Mouse (Mus musculus): Measurements from ENCODE around the gene Lhfpl3.

GRCm38 (mm10) chr5:22829822-22830450, 84.1 kb downstream of the Lhfpl3 start:
- TF ChIP-seq POLR2A (IDR thresholded peaks at IDR 0.05; ENCODE audit: low read depth, low read length) (no peak), CTCF (IDR thresholded peaks at IDR 0.05; ENCODE audit: borderline replicate concordance, insufficient read depth, low read length) (no peak)

All from embryonic fibroblast, embryonic 13.5 days (primary cell).